Mouse (Mus musculus) liver, embryonic 14.5 days (tissue): ENCODE data around the gene Cd300lf. TPM values are rescaled to one million over a fixed set of nuclear protein-coding genes. Genes with fewer than 3 reads are reported as not detected.

Experiments
- ATAC-seq: fragments of 200-750 bp; cut with Nextera tagmentation; 2 replicates; pipeline ENCODE4 v1.8.0; 2017; ENCODE audit warnings: moderate number of reproducible peaks, mild to moderate bottlenecking, moderate library complexity; ENCODE audit not compliant: insufficient read depth
- DNase-seq, 3 experiments: peaks; one replicate each; pipeline ENCODE4 v3.0.0-alpha.2; 2012 to 2013; ENCODE audit warnings: low read depth in 3 of 3, low spot score in 3 of 3
- H3K27ac ChIP-seq: fragments of 300-500 bp; sonication (generic); 2 replicates; pipeline ENCODE4 v1.5.1; 2014; ENCODE audit warnings: moderate library complexity, mild to moderate bottlenecking, control low read depth, inconsistent platforms
- H3K27me3 ChIP-seq: fragments of 300-500 bp; sonication (generic); 2 replicates; pipeline ENCODE4 v1.6.1; 2014; ENCODE audit warnings: mild to moderate bottlenecking, low read length, moderate library complexity; ENCODE audit not compliant: control insufficient read depth, insufficient read depth
- H3K36me3 ChIP-seq: fragments of 300-500 bp; sonication (generic); replicated peaks from 2 replicates; pipeline ENCODE4 v1.6.1; 2014; ENCODE audit warnings: low read depth; ENCODE audit not compliant: control insufficient read depth, insufficient read depth
- H3K4me1 ChIP-seq, 2 experiments: fragments of 200-500 bp in 1 of 2; fragments of 300-500 bp in 1 of 2; sonication (generic) in 1 of 2; replicated peaks; 2 replicates each; pipeline ENCODE4 v1.6.1; 2012 to 2014; ENCODE audit warnings: antibody characterized with exemption in 1 of 2, inconsistent platforms in 1 of 2, low read length in 1 of 2; ENCODE audit not compliant: control insufficient read depth in 2 of 2, insufficient read depth in 2 of 2
- H3K4me2 ChIP-seq: fragments of 300-500 bp; sonication (generic); 2 replicates; pipeline ENCODE4 v1.6.1; 2014; ENCODE audit warnings: low read depth, mild to moderate bottlenecking, control low read depth, moderate library complexity
- H3K4me3 ChIP-seq, 2 experiments: fragments of 200-500 bp in 1 of 2; fragments of 300-500 bp in 1 of 2; sonication (generic) in 1 of 2; 2 replicates each; pipeline ENCODE4 v1.5.1; 2012 to 2014; ENCODE audit warnings: low read depth in 2 of 2, low read length in 2 of 2, mild to moderate bottlenecking in 2 of 2, control low read depth in 1 of 2, inconsistent platforms in 1 of 2, moderate library complexity in 1 of 2; ENCODE audit not compliant: insufficient read depth in 1 of 2
- H3K9ac ChIP-seq: fragments of 300-500 bp; sonication (generic); replicated peaks from 2 replicates; pipeline ENCODE4 v1.6.1; 2014; ENCODE audit warnings: mild to moderate bottlenecking, control low read depth, moderate library complexity
- H3K9me3 ChIP-seq: fragments of 300-500 bp; sonication (generic); 2 replicates; pipeline ENCODE4 v1.6.1; 2016; ENCODE audit warnings: low read length, mixed read lengths; ENCODE audit not compliant: control insufficient read depth
- CTCF ChIP-seq: IDR thresholded peaks from 2 replicates; pipeline ENCODE4 v1.5.1; 2016; ENCODE audit warnings: antibody characterized with exemption, low read depth, control low read depth
- EP300 ChIP-seq: IDR thresholded peaks from 2 replicates; pipeline ENCODE4 v1.6.1; 2016; ENCODE audit warnings: antibody characterized with exemption, low read depth
- WGBS: fragments of 180-500 bp; shearing (Covaris S2); extraction: QIAGEN DNeasy Blood & Tissue Kit; methylation state at CpG from one replicate; pipeline ENCODE4 v1.1.7; 2014; ENCODE audit not compliant: insufficient replicate concordance; 5-methylcytosine and 5-hydroxymethylcytosine counted together
- polyA plus RNA-seq, 2 experiments: library from polyadenylated mRNA; depleted of rRNA in 1 of 2; stranded (reverse) in 1 of 2; unstranded in 1 of 2; fragments of >200 nt; fragmentation: Nextera tagmentation in 1 of 2; extraction: Ambion mirVana in 1 of 2; gene quantifications; 2 replicates each; pipeline versions ENCODE4 v1.2.1 to v1.2.3; 2012 to 2014

Gene Cd300lf
- polyA plus RNA-seq, 2 experiments = 1.1 to 1.6 TPM

- no peak for TF ChIP-seq CTCF
- no peak for TF ChIP-seq EP300
- Histone ChIP-seq H3K27ac (no peak overlapping the region; the same call in 1 of the 2 replicates), H3K9me3 (no peaks in the 10 kb centered on the region), H3K4me1 (peaks cover 12 to 22% of the 10 kb centered on the region in 2 experiments), H3K27me3 (peaks cover 5% of the 10 kb centered on the region), H3K4me2 (peak overlapping the region; percentile 18; the same call in 1 of the 2 replicates), H3K9ac (no peak overlapping the region), H3K36me3 (no peaks in the 10 kb centered on the region), H3K4me3 (no peak overlapping the region)
- ATAC-seq (no peak), DNase-seq (no peak)
- 9% methylated on average over 9 of the region's 9 CpGs for WGBS
Observed at GRCm38 (mm10) chr11:115161578-115162204, 27.9 kb upstream of the Cd300lf start.

GRCm38 (mm10) chr11:115160883-115161577, 27.2 kb upstream of the Cd300lf start:
- H3K27me3 ChIP-seq = peaks cover 5% of the 10 kb centered on the region
- no peaks in the 10 kb centered on the region for H3K36me3 ChIP-seq
- ATAC-seq (no peak), DNase-seq (peak in 1 of 3 experiments; percentile 61)
- WGBS = 20% methylated on average over 10 of the region's 10 CpGs
- no peaks in the 10 kb centered on the region for H3K9me3 ChIP-seq
- no peak overlapping the region for H3K9ac ChIP-seq
- no peak overlapping the region for H3K4me3 ChIP-seq
- peak; percentile 94 for TF ChIP-seq CTCF
- TF ChIP-seq EP300 = no peak
- H3K4me1 ChIP-seq = peaks cover 12 to 22% of the 10 kb centered on the region in 2 experiments
- H3K4me2 ChIP-seq = peak overlapping the region; percentile 18; the same call in 1 of the 2 replicates
- no peak overlapping the region for H3K27ac ChIP-seq

- 52% methylated on average over 11 of the region's 11 CpGs for WGBS
- H3K27ac ChIP-seq = no peak overlapping the region
- DNase-seq = no peak
Observed at GRCm38 (mm10) chr11:115160016-115160797, 26.4 kb upstream of the Cd300lf start.

GRCm38 (mm10) chr11:115157933-115158719, 24.3 kb upstream of the Cd300lf start:
- no peak for ATAC-seq
- H3K4me1 ChIP-seq = peaks cover 12 to 16% of the 10 kb centered on the region in 2 experiments
- no peak for DNase-seq
- 8% methylated on average over 12 of the region's 12 CpGs for WGBS
- TF ChIP-seq CTCF (no peak), EP300 (no peak)
- no peaks in the 10 kb centered on the region for H3K36me3 ChIP-seq
- H3K4me2 ChIP-seq = peak overlapping the region; percentile 6
- H3K9ac ChIP-seq = no peak overlapping the region
- H3K27ac ChIP-seq = no peak overlapping the region
- no peak overlapping the region for H3K4me3 ChIP-seq
- no peaks in the 10 kb centered on the region for H3K9me3 ChIP-seq
- no peaks in the 10 kb centered on the region for H3K27me3 ChIP-seq

More at GRCm38 (mm10) chr11:115160016-115160797, 26.4 kb upstream of the Cd300lf start:
- Histone ChIP-seq H3K9ac (no peak overlapping the region), H3K27me3 (peaks cover 5% of the 10 kb centered on the region), H3K4me2 (no peak overlapping the region), H3K36me3 (no peaks in the 10 kb centered on the region), H3K9me3 (no peaks in the 10 kb centered on the region), H3K4me3 (no peak overlapping the region), H3K4me1 (peaks cover 12 to 22% of the 10 kb centered on the region in 2 experiments)
- TF ChIP-seq EP300 (no peak), CTCF (peak; percentile 93)
- no peak for ATAC-seq
